Mouse (Mus musculus) stomach, embryonic 16.5 days (tissue): ENCODE results near the gene Nr1d1. TPM values are rescaled to one million over a fixed set of nuclear protein-coding genes. Genes with fewer than 3 reads are reported as not detected.
A peak's percentile ranks its signal among the peaks of the same experiment; 100 is the strongest.

ENCODE experiments used
- ATAC-seq: fragments of 200-750 bp; cut with Nextera tagmentation; 2 replicates; pipeline ENCODE4 v1.8.0; 2017; ENCODE audit warnings: moderate number of reproducible peaks, moderate TSS enrichment; ENCODE audit not compliant: insufficient read depth, low FRiP score
- H3K27ac ChIP-seq: fragments of 300-500 bp; sonication (generic); 2 replicates; pipeline ENCODE4 v1.5.1; 2014; ENCODE audit warnings: low read length
- H3K27me3 ChIP-seq: fragments of 300-500 bp; sonication (generic); 2 replicates; pipeline ENCODE4 v1.6.1; 2014; ENCODE audit warnings: low read length, control low read depth, mixed read lengths; ENCODE audit not compliant: control insufficient read depth, insufficient read depth
- H3K36me3 ChIP-seq: fragments of 300-500 bp; sonication (generic); 2 replicates; pipeline ENCODE4 v1.6.1; 2014; ENCODE audit warnings: low read length; ENCODE audit not compliant: control insufficient read depth, insufficient read depth
- H3K4me1 ChIP-seq: fragments of 300-500 bp; sonication (generic); 2 replicates; pipeline ENCODE4 v1.6.1; 2014; ENCODE audit warnings: low read length, control low read depth, mixed read lengths; ENCODE audit not compliant: control insufficient read depth, insufficient read depth
- H3K4me2 ChIP-seq: fragments of 300-500 bp; sonication (generic); 2 replicates; pipeline ENCODE4 v1.6.1; 2014; ENCODE audit warnings: low read depth, low read length, mixed read lengths
- H3K4me3 ChIP-seq: fragments of 300-500 bp; sonication (generic); replicated peaks from 2 replicates; pipeline ENCODE4 v1.5.1; 2014; ENCODE audit warnings: mild to moderate bottlenecking, low read length
- H3K9ac ChIP-seq: fragments of 300-500 bp; sonication (generic); 2 replicates; pipeline ENCODE4 v1.6.1; 2014; ENCODE audit warnings: low read length
- H3K9me3 ChIP-seq: fragments of 300-500 bp; sonication (generic); replicated peaks from 2 replicates; pipeline ENCODE4 v1.6.1; 2016; ENCODE audit warnings: low read length, control low read depth; ENCODE audit not compliant: control insufficient read depth
- WGBS: fragments of 180-500 bp; shearing (Covaris S2); extraction: QIAGEN DNeasy Blood & Tissue Kit; methylation state at CpG from one replicate; pipeline ENCODE4 v1.1.7; 2014; 5-methylcytosine and 5-hydroxymethylcytosine counted together
- polyA plus RNA-seq: library from polyadenylated mRNA; unstranded; fragments of >200 nt; fragmentation: Nextera tagmentation; extraction: Ambion mirVana; gene quantifications from 2 replicates; pipeline ENCODE4 v1.2.1, GENCODE M21; 2015

Gene Nr1d1
- polyA plus RNA-seq, 1 experiment from 2014 or later, result 2.6 TPM

- H3K9ac ChIP-seq, result peak overlapping the region; percentile 61
- H3K4me3 ChIP-seq, result peak overlapping the region; percentile 5; the same call in 1 of the 2 replicates
These were observed 28.9 kb downstream of the Nr1d1 start for GRCm38 (mm10) chr11:98745932-98746853.

GRCm38 (mm10) chr11:98744456-98745019 is 30.6 kb downstream of the Nr1d1 start:
- Histone ChIP-seq H3K9ac (peak overlapping the region; percentile 97), H3K4me3 (peak overlapping the region; percentile 89)

More at GRCm38 (mm10) chr11:98745932-98746853, 28.9 kb downstream of the Nr1d1 start:
- no peak for ATAC-seq
- Histone ChIP-seq H3K27me3 (no peaks in the 10 kb centered on the region), H3K27ac (peak overlapping the region; percentile 96), H3K9me3 (no peaks in the 10 kb centered on the region), H3K4me1 (peaks cover 84% of the 10 kb centered on the region), H3K36me3 (no peaks in the 10 kb centered on the region), H3K4me2 (peak overlapping the region; percentile 56)
- 51% methylated on average over 12 of the region's 12 CpGs for WGBS

GRCm38 (mm10) chr11:98743655-98744345 is 31.3 kb downstream of the Nr1d1 start:
- peak overlapping the region; percentile 96 for H3K27ac ChIP-seq
- peaks cover 71% of the 10 kb centered on the region for H3K4me1 ChIP-seq
- H3K36me3 ChIP-seq, result no peaks in the 10 kb centered on the region
- H3K4me2 ChIP-seq, result peak overlapping the region; percentile 80
- H3K4me3 ChIP-seq, result peak overlapping the region; percentile 89
- 3% methylated on average over 9 of the region's 9 CpGs for WGBS
- H3K9ac ChIP-seq, result peak overlapping the region; percentile 97
- no peaks in the 10 kb centered on the region for H3K9me3 ChIP-seq
- no peaks in the 10 kb centered on the region for H3K27me3 ChIP-seq
- ATAC-seq, result peak; percentile 2; the same call in 1 of the 2 replicates

More at GRCm38 (mm10) chr11:98744456-98745019, 30.6 kb downstream of the Nr1d1 start:
- H3K36me3 ChIP-seq, result no peaks in the 10 kb centered on the region
- H3K27ac ChIP-seq, result peak overlapping the region; percentile 96
- H3K9me3 ChIP-seq, result no peaks in the 10 kb centered on the region
- 33% methylated on average over 7 of the region's 7 CpGs for WGBS
- H3K27me3 ChIP-seq, result no peaks in the 10 kb centered on the region
- peaks cover 79% of the 10 kb centered on the region for H3K4me1 ChIP-seq
- ATAC-seq, result no peak
- H3K4me2 ChIP-seq, result peak overlapping the region; percentile 80

- H3K4me2 ChIP-seq, result peak overlapping the region; percentile 80
- H3K4me1 ChIP-seq, result peaks cover 60% of the 10 kb centered on the region
- H3K9me3 ChIP-seq, result no peaks in the 10 kb centered on the region
- H3K27me3 ChIP-seq, result no peaks in the 10 kb centered on the region
- peak overlapping the region; percentile 97 for H3K9ac ChIP-seq
- peak overlapping the region; percentile 89 for H3K4me3 ChIP-seq
- peak overlapping the region; percentile 96 for H3K27ac ChIP-seq
- under 1% methylated on average over 21 of the region's 21 CpGs for WGBS
- H3K36me3 ChIP-seq, result no peaks in the 10 kb centered on the region
- ATAC-seq, result no peak
These were observed 32.5 kb downstream of the Nr1d1 start for GRCm38 (mm10) chr11:98742397-98743291.

GRCm38 (mm10) chr11:98741622-98742396 is 33.3 kb downstream of the Nr1d1 start:
- peak overlapping the region; percentile 97 for H3K9ac ChIP-seq
- H3K9me3 ChIP-seq, result no peaks in the 10 kb centered on the region
- H3K4me2 ChIP-seq, result peak overlapping the region; percentile 80
- peak overlapping the region; percentile 89 for H3K4me3 ChIP-seq
- H3K27me3 ChIP-seq, result no peaks in the 10 kb centered on the region
- ATAC-seq, result peak; percentile 84
- WGBS, result under 1% methylated on average over 72 of the region's 86 CpGs
- peaks cover 53% of the 10 kb centered on the region for H3K4me1 ChIP-seq
- peak overlapping the region; percentile 96 for H3K27ac ChIP-seq
- no peaks in the 10 kb centered on the region for H3K36me3 ChIP-seq

- H3K36me3 ChIP-seq, result no peaks in the 10 kb centered on the region
- peak overlapping the region; percentile 96 for H3K27ac ChIP-seq
- WGBS, result under 1% methylated on average over 17 of the region's 17 CpGs
- H3K4me1 ChIP-seq, result peaks cover 46% of the 10 kb centered on the region
- no peaks in the 10 kb centered on the region for H3K27me3 ChIP-seq
- H3K4me3 ChIP-seq, result peak overlapping the region; percentile 89
- H3K4me2 ChIP-seq, result peak overlapping the region; percentile 80
- ATAC-seq, result no peak
- H3K9me3 ChIP-seq, result no peaks in the 10 kb centered on the region
- peak overlapping the region; percentile 97 for H3K9ac ChIP-seq
These were observed 34.0 kb downstream of the Nr1d1 start for GRCm38 (mm10) chr11:98741051-98741620.

- no peaks in the 10 kb centered on the region for H3K36me3 ChIP-seq
- H3K9me3 ChIP-seq, result no peaks in the 10 kb centered on the region
- peaks cover 40% of the 10 kb centered on the region for H3K4me1 ChIP-seq
- peak; percentile 80 for ATAC-seq
- H3K27ac ChIP-seq, result peak within 1 kb of the TSS; percentile 96
- H3K9ac ChIP-seq, result peak within 1 kb of the TSS; percentile 97
- peak within 1 kb of the TSS; percentile 89 for H3K4me3 ChIP-seq
- WGBS, result under 1% methylated on average over 22 of the region's 22 CpGs
- H3K4me2 ChIP-seq, result peak within 1 kb of the TSS; percentile 80
- H3K27me3 ChIP-seq, result no peaks in the 10 kb centered on the region
These were observed 34.6 kb downstream of the Nr1d1 start, which contains the start of gene Thra for GRCm38 (mm10) chr11:98740393-98741050. Gene Thra (plus strand): TSS chr11:98740638.
